Mouse (Mus musculus) CD4-positive, CD25-positive, alpha-beta regulatory T cell, adult 2 months (primary cell): ENCODE measurements at regions not wholly inside any gene's neighbourhood (a gene's known extent, or its start where the extent isn't known, plus 50 kb on each side); places are given as distances from the start of the nearest gene placed in this dataset.
"Not testable (repeated sequence)": the region's sequence is repeated elsewhere in the genome, so short reads cannot be mapped to it uniquely, and the experiment has no call there.

Experiments
- DNase-seq: peaks from one replicate; pipeline ENCODE4 v3.0.0-alpha.2; 2012; ENCODE audit warnings: low read depth, low spot score

- not testable (repeated sequence) for DNase-seq
Measured at GRCm38 (mm10) chr2:53632816-53633474, 441.4 kb downstream of the Arl6ip6 start.

- no peak for DNase-seq
Measured at GRCm38 (mm10) chr2:53668599-53669372, 416.6 kb downstream of the Rprm start.

- no peak for DNase-seq
Measured at GRCm38 (mm10) chr2:53680350-53681011, 404.9 kb downstream of the Rprm start.

GRCm38 (mm10) chr2:53682599-53682998, 402.8 kb downstream of the Rprm start:
- DNase-seq, result no peak

GRCm38 (mm10) chr2:53687281-53687680, 398.1 kb downstream of the Rprm start:
- DNase-seq, result no peak

GRCm38 (mm10) chr2:53689223-53689880, 396.0 kb downstream of the Rprm start:
- DNase-seq, result no peak

GRCm38 (mm10) chr2:53691580-53692118, 393.7 kb downstream of the Rprm start:
- no peak for DNase-seq

GRCm38 (mm10) chr2:53711213-53711612, 374.1 kb downstream of the Rprm start:
- DNase-seq, result no peak

GRCm38 (mm10) chr2:53713106-53713640, 372.2 kb downstream of the Rprm start:
- DNase-seq, result no peak

GRCm38 (mm10) chr2:53715017-53715416, 370.3 kb downstream of the Rprm start:
- no peak for DNase-seq

- DNase-seq, result no peak
Measured at GRCm38 (mm10) chr2:53723231-53723630, 362.1 kb downstream of the Rprm start.

- DNase-seq, result no peak
Measured at GRCm38 (mm10) chr2:53728693-53729092, 356.7 kb downstream of the Rprm start.

- no peak for DNase-seq
Measured at GRCm38 (mm10) chr2:53730451-53730850, 354.9 kb downstream of the Rprm start.

GRCm38 (mm10) chr2:53763486-53763885, 321.9 kb downstream of the Rprm start:
- no peak for DNase-seq

- not testable (repeated sequence) for DNase-seq
Measured at GRCm38 (mm10) chr2:53782035-53782434, 303.3 kb downstream of the Rprm start.

- not testable (repeated sequence) for DNase-seq
Measured at GRCm38 (mm10) chr2:53788599-53788998, 296.8 kb downstream of the Rprm start.

GRCm38 (mm10) chr2:53796605-53797004, 288.7 kb downstream of the Rprm start:
- DNase-seq, result no peak

GRCm38 (mm10) chr2:53803666-53804065, 281.7 kb downstream of the Rprm start:
- DNase-seq, result no peak

GRCm38 (mm10) chr2:53850815-53851528, 234.4 kb downstream of the Rprm start:
- DNase-seq, result no peak
